Mouse (Mus musculus): ENCODE data around the gene Apoc3. TPM values are rescaled to one million over a fixed set of nuclear protein-coding genes. Genes with fewer than 3 reads are reported as not detected.

Gene Apoc3
- total RNA-seq (2012; rRNA removed) (not detected in 2 replicates), polyA plus RNA-seq (2012; ENCODE audit: insufficient read depth in 1 of 2, insufficient read length in 2 of 2, low read depth in 1 of 2, low replicate concordance in 2 of 2, missing spikeins in 1 of 2) (not detected)

GRCm38 (mm10) chr9:46235596-46235648 is at the start of gene Apoc3:
TSS of gene Apoc3 (minus strand) at chr9:46235636.
- Histone ChIP-seq H3K36me3 (ENCODE audit: control insufficient read depth in 1 of 2, insufficient read depth in 2 of 2, low read length in 2 of 2) (no peaks in the 10 kb centered on the region), H3K79me2 (ENCODE audit: control insufficient read depth, insufficient read depth, low read length, poor library complexity) (no peaks in the 10 kb centered on the region; the same call in 1 of the 2 replicates), H3K9ac (ENCODE audit: control insufficient read depth, low read depth, low read length, poor library complexity, severe bottlenecking) (no peak within 1 kb of the TSS), H3K4me3 (ENCODE audit: control insufficient read depth in 1 of 2, insufficient read depth in 1 of 2, low read depth in 2 of 2, low read length in 2 of 2) (no peak within 1 kb of the TSS), H3K4me1 (ENCODE audit: control insufficient read depth in 1 of 2, insufficient read depth in 2 of 2, low read length in 2 of 2) (0 out of 4 replicates have a peak, but pooled peaks cover 0 to 3% of the 10 kb centered on the region in 2 experiments), H3K27ac (ENCODE audit: control insufficient read depth, low read depth, low read length) (no peak within 1 kb of the TSS), H3K9me3 (replicated peaks; ENCODE audit: insufficient read depth, low read length) (no peaks in the 10 kb centered on the region), H3K27me3 (ENCODE audit: control insufficient read depth in 1 of 2, insufficient read depth in 2 of 2, low read length in 2 of 2) (no peaks in the 10 kb centered on the region)
- no peak for TF ChIP-seq BHLHE40 (IDR thresholded peaks at IDR 0.05; ENCODE audit: borderline replicate concordance, low read depth, low read length)
- TF ChIP-seq SIN3A (IDR thresholded peaks at IDR 0.05; ENCODE audit: low read length) = no peak
- TF ChIP-seq KAT2A (conservative IDR thresholded peaks at IDR 0.05; ENCODE audit: low read depth, low read length) = no peak
- no peak for TF ChIP-seq ZNF384 (IDR thresholded peaks at IDR 0.05; ENCODE audit: low read depth, low read length)
- TF ChIP-seq NELFE (IDR thresholded peaks at IDR 0.05; ENCODE audit: low read depth, low read length) = no peak
- TF ChIP-seq CTCF (IDR thresholded peaks at IDR 0.05 in 2 of 3, conservative IDR thresholded peaks at IDR 0.05 in 1 of 3; ENCODE audit: control insufficient read depth in 1 of 3, insufficient read depth in 1 of 3, low read depth in 2 of 3, low read length in 3 of 3, poor library complexity in 1 of 3, severe bottlenecking in 1 of 3) = no peak
- no peak for TF ChIP-seq NRF1 (IDR thresholded peaks at IDR 0.05; ENCODE audit: insufficient read depth, low read depth, low read length, poor library complexity, severe bottlenecking)
- TF ChIP-seq ELF1 (IDR thresholded peaks at IDR 0.05; ENCODE audit: low read depth, low read length) = no peak
- no peak for TF ChIP-seq UBTF (IDR thresholded peaks at IDR 0.05; ENCODE audit: borderline replicate concordance, insufficient read depth, low read depth, low read length)
- no peak for TF ChIP-seq MAX (IDR thresholded peaks at IDR 0.05; ENCODE audit: low read length)
- TF ChIP-seq GABPA (IDR thresholded peaks at IDR 0.05; ENCODE audit: low read depth, low read length) = no peak
- no peak for TF ChIP-seq MAFK (IDR thresholded peaks at IDR 0.05; ENCODE audit: borderline replicate concordance, low read depth, low read length)
- TF ChIP-seq ZMIZ1 (IDR thresholded peaks at IDR 0.05; ENCODE audit: low read depth, low read length) = no peak
- TF ChIP-seq TAL1 (IDR thresholded peaks at IDR 0.05; ENCODE audit: low read length) = no peak
- TF ChIP-seq ZKSCAN1 (IDR thresholded peaks at IDR 0.05; ENCODE audit: low read depth, low read length) = no peak
- no peak for TF ChIP-seq MEF2A (IDR thresholded peaks at IDR 0.05; ENCODE audit: extremely low read depth, insufficient replicate concordance, low read depth, low read length, poor library complexity, severe bottlenecking)
- no peak for TF ChIP-seq TCF12 (IDR thresholded peaks at IDR 0.05; ENCODE audit: low read depth, low read length)
- DNase-seq (ENCODE audit: low read depth, low spot score) = no peak

- Histone ChIP-seq H3K4me1 (ENCODE audit: control insufficient read depth in 1 of 2, insufficient read depth in 2 of 2, low read length in 2 of 2) (peaks cover 6 to 12% of the 10 kb centered on the region in 2 experiments; a peak in 1 of 4 replicates), H3K79me2 (ENCODE audit: control insufficient read depth, insufficient read depth, low read length, poor library complexity) (peaks cover 10% of the 10 kb centered on the region), H3K4me3 (ENCODE audit: control insufficient read depth in 1 of 2, insufficient read depth in 1 of 2, low read depth in 2 of 2, low read length in 2 of 2) (peak within 1 kb of the TSS; percentile 72 to 79), H3K27me3 (ENCODE audit: control insufficient read depth in 1 of 2, insufficient read depth in 2 of 2, low read length in 2 of 2) (no peaks in the 10 kb centered on the region), H3K36me3 (ENCODE audit: control insufficient read depth in 1 of 2, insufficient read depth in 2 of 2, low read length in 2 of 2) (peaks cover 6 to 12% of the 10 kb centered on the region in 2 experiments), H3K9me3 (replicated peaks; ENCODE audit: insufficient read depth, low read length) (no peaks in the 10 kb centered on the region), H3K9ac (ENCODE audit: control insufficient read depth, low read depth, low read length, poor library complexity, severe bottlenecking) (peak within 1 kb of the TSS; percentile 79), H3K27ac (ENCODE audit: control insufficient read depth, low read depth, low read length) (peak within 1 kb of the TSS; percentile 81)
- peak; percentile 96 for DNase-seq (ENCODE audit: low read depth, low spot score)
- TF ChIP-seq MAX (IDR thresholded peaks at IDR 0.05; ENCODE audit: low read length) (peak; percentile 41; the same call in 1 of the 2 replicates), KAT2A (conservative IDR thresholded peaks at IDR 0.05; ENCODE audit: low read depth, low read length) (no peak; the same call in 1 of the 2 replicates), ELF1 (IDR thresholded peaks at IDR 0.05; ENCODE audit: low read depth, low read length) (peak; percentile 83), CTCF (IDR thresholded peaks at IDR 0.05 in 2 of 3, conservative IDR thresholded peaks at IDR 0.05 in 1 of 3; ENCODE audit: control insufficient read depth in 1 of 3, insufficient read depth in 1 of 3, low read depth in 2 of 3, low read length in 3 of 3, poor library complexity in 1 of 3, severe bottlenecking in 1 of 3) (peak in 2 of 3 experiments; percentile 55 to 66; a peak in 4 of 6 replicates), TBP (IDR thresholded peaks at IDR 0.05; ENCODE audit: low read depth, low read length) (peak; percentile 71; the same call in 1 of the 2 replicates), ETS1 (IDR thresholded peaks at IDR 0.05; ENCODE audit: low read depth, low read length) (peak; percentile 47), SIN3A (IDR thresholded peaks at IDR 0.05; ENCODE audit: low read length) (peak; percentile 90), BHLHE40 (IDR thresholded peaks at IDR 0.05; ENCODE audit: borderline replicate concordance, low read depth, low read length) (no peak), POLR2A (IDR thresholded peaks at IDR 0.05; ENCODE audit: control insufficient read depth in 1 of 2, insufficient read depth in 1 of 2, low read depth in 1 of 2, low read length in 2 of 2, poor library complexity in 1 of 2) (peak; percentile 85 to 95), POLR2AphosphoS2 (IDR thresholded peaks at IDR 0.05; ENCODE audit: low read length) (peak; percentile 94), ZKSCAN1 (IDR thresholded peaks at IDR 0.05; ENCODE audit: low read depth, low read length) (no peak), NELFE (IDR thresholded peaks at IDR 0.05; ENCODE audit: low read depth, low read length) (peak; percentile 87), HCFC1 (IDR thresholded peaks at IDR 0.05; ENCODE audit: low read depth, low read length) (peak; percentile 90), MEF2A (IDR thresholded peaks at IDR 0.05; ENCODE audit: extremely low read depth, insufficient replicate concordance, low read depth, low read length, poor library complexity, severe bottlenecking) (no peak), SMC3 (IDR thresholded peaks at IDR 0.05; ENCODE audit: low read depth, low read length) (0 out of 2 replicates have a peak, but pooled peaks have one; percentile 5), CHD2 (IDR thresholded peaks at IDR 0.05; ENCODE audit: low read length) (no peak), NRF1 (IDR thresholded peaks at IDR 0.05; ENCODE audit: insufficient read depth, low read depth, low read length, poor library complexity, severe bottlenecking) (0 out of 2 replicates have a peak, but pooled peaks have one; percentile 26), MAZ (IDR thresholded peaks at IDR 0.05; ENCODE audit: low read depth, low read length) (peak; percentile 97), EP300 (IDR thresholded peaks at IDR 0.05; ENCODE audit: low read depth in 1 of 2, low read length in 2 of 2) (no peak), TCF12 (IDR thresholded peaks at IDR 0.05; ENCODE audit: low read depth, low read length) (peak; percentile 62; the same call in 1 of the 2 replicates), ZC3H11A (IDR thresholded peaks at IDR 0.05; ENCODE audit: low read depth, low read length) (no peak)
These were observed 47.4 kb upstream of the Apoc3 start, which contains the start of gene Bud13 for GRCm38 (mm10) chr9:46282631-46283436. TSS of gene Bud13 (plus strand) at chr9:46283008.
